Mouse (Mus musculus): ENCODE results near the gene Vmn2r63. TPM values are rescaled to one million over a fixed set of nuclear protein-coding genes. Genes with fewer than 3 reads are reported as not detected.

Vmn2r63 gene
- total RNA-seq (2023) = not detected

GRCm38 (mm10) chr7:42933722-42934121, at the start of gene Vmn2r63:
Gene Vmn2r63, minus strand, starts transcription at chr7:42933822.

GRCm38 (mm10) chr7:42866801-42867458, 66.7 kb downstream of the Vmn2r63 start, which contains the start of gene Gm2381:
Gene Gm2381, minus strand, starts transcription at chr7:42867234.

Other genes starting within 250 kb of the Vmn2r63 start
- gene Zfp975, start 241.1 kb downstream of the Vmn2r63 start, total RNA-seq (2023) = 1 to 10 TPM; 1.7 to 2.3 TPM
- not detected for gene Gm17067, start 206.8 kb downstream of the Vmn2r63 start, total RNA-seq (2023)
- gene Vmn2r62, start 140.3 kb downstream of the Vmn2r63 start, total RNA-seq (2023) = not detected
- under 1 TPM in 1 of 2 experiments, not detected in 1; 0.10 TPM for gene Gm2381, start 66.6 kb downstream of the Vmn2r63 start, total RNA-seq (2023)
- not detected for gene Gm9268, start 84.9 kb upstream of the Vmn2r63 start, total RNA-seq (2023)
- not detected for gene Zfp936, start 180.4 kb upstream of the Vmn2r63 start, total RNA-seq (2023)

All from monocyte, adult 59 days (primary cell).